Mouse (Mus musculus) E14TG2a.4 (cell line): Measurements from ENCODE around the gene Grn.
A peak's percentile ranks its signal among the peaks of the same experiment; 100 is the strongest.

Source experiments
- H3K27me3 ChIP-seq: 2 replicates; pipeline ENCODE4 v1.6.1; 2014; ENCODE audit warnings: low read length, control low read depth; ENCODE audit not compliant: insufficient read depth
- H3K36me3 ChIP-seq: 2 replicates; pipeline ENCODE4 v1.6.1; 2014; ENCODE audit warnings: low read length, control low read depth; ENCODE audit not compliant: insufficient read depth
- H3K4me1 ChIP-seq: replicated peaks from 2 replicates; pipeline ENCODE4 v1.6.1; 2014; ENCODE audit warnings: low read depth, low read length, control low read depth
- H3K4me3 ChIP-seq: replicated peaks from 2 replicates; pipeline ENCODE4 v1.5.1; 2014; ENCODE audit warnings: mild to moderate bottlenecking, low read length
- H3K9me3 ChIP-seq: 2 replicates; pipeline ENCODE4 v1.6.1; 2014; ENCODE audit warnings: low read length, control low read depth
- CTCF ChIP-seq: conservative IDR thresholded peaks from 2 replicates; pipeline ENCODE4 v1.5.1; 2014; ENCODE audit warnings: low read length
- NANOG ChIP-seq: IDR thresholded peaks from 2 replicates; pipeline ENCODE4 v1.6.1; 2014; ENCODE audit warnings: borderline replicate concordance, low read length, mixed read lengths
- POU5F1 ChIP-seq: IDR thresholded peaks from 2 replicates; pipeline ENCODE4 v1.6.1; 2014; ENCODE audit warnings: low read length, borderline replicate concordance

Gene Grn

DNA sequence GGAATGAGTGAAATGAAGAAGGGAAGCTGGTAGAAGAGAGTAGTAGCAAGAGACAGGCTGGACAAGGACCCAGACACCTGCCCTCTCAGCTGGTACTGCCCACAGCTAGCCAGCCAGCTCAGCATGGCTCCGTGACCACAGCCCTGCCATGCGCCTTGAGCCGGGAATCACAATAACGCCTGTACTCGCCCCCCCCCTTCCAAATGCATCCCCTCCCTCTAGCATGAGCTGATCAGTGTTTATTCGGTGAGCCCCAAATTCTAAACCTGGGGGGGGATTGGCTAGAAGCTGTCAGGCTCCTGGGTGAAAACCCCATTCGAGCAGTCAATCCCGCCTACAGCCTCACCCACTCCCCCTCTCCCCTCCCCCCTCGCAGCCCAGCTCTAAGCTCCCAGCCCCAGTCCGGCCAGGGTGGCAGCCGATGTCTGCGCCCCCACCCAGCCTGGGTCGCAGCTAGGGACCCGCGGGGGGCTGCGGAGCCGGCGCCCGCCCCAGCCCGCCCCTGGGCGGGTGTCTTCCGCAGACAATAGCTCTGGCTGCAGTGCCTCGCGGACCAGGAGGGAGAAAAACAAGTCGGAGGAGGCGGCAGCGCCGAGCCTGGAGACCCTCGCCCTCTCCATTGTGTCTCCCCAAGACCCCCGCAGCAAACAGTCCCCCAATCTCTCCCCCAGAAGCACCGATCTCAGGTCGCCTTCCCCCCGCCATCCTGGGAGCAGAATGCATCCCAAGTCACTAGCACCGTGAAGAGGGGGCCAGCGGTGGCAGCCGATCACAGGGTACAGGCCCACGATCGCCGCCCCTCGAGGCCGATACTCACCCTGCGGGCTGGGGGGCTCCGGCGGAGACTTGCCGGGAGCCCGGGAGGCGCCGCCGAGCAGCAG lies 16.7 kb downstream of the Grn start:
- H3K9me3 ChIP-seq, result no peaks in the 10 kb centered on the region
- peaks cover 76% of the 10 kb centered on the region for H3K27me3 ChIP-seq
- TF ChIP-seq NANOG (no peak), POU5F1 (no peak), CTCF (no peak)
- peak overlapping the region; percentile 88 for H3K4me3 ChIP-seq
- H3K36me3 ChIP-seq, result no peaks in the 10 kb centered on the region
- peaks cover 63% of the 10 kb centered on the region for H3K4me1 ChIP-seq

- Histone ChIP-seq H3K27me3 (peaks cover 83% of the 10 kb centered on the region), H3K9me3 (no peaks in the 10 kb centered on the region), H3K36me3 (no peaks in the 10 kb centered on the region), H3K4me3 (peak within 1 kb of the TSS; percentile 88), H3K4me1 (peaks cover 66% of the 10 kb centered on the region)
- TF ChIP-seq POU5F1 (no peak), NANOG (no peak), CTCF (no peak)
Observed at GRCm38 (mm10) chr11:102447497-102447896, 17.4 kb downstream of the Grn start, which contains the start of gene Fam171a2. Gene Fam171a2 (minus strand): TSS chr11:102447682.

DNA sequence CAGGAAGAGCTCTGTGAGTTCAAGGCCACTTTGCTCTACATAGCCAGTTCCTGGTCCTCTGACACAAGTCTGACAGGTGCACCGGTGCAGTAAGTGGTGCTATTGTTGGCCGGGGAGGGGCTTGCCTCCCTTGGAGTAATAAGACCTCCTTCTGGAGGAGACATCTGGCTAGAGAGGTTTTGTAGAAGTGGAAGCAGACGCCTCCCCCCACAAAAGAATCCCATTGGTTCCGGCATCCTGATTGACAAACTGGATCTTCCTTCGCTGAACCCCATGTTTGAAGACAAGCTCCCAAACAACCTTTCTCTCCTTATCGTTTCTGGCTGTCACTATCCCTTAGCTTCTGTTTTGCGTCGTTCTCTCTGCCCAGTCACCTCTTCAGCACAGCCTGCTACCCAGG lies 18.2 kb downstream of the Grn start:
- no peak for TF ChIP-seq NANOG
- TF ChIP-seq CTCF, result no peak
- no peak for TF ChIP-seq POU5F1

DNA sequence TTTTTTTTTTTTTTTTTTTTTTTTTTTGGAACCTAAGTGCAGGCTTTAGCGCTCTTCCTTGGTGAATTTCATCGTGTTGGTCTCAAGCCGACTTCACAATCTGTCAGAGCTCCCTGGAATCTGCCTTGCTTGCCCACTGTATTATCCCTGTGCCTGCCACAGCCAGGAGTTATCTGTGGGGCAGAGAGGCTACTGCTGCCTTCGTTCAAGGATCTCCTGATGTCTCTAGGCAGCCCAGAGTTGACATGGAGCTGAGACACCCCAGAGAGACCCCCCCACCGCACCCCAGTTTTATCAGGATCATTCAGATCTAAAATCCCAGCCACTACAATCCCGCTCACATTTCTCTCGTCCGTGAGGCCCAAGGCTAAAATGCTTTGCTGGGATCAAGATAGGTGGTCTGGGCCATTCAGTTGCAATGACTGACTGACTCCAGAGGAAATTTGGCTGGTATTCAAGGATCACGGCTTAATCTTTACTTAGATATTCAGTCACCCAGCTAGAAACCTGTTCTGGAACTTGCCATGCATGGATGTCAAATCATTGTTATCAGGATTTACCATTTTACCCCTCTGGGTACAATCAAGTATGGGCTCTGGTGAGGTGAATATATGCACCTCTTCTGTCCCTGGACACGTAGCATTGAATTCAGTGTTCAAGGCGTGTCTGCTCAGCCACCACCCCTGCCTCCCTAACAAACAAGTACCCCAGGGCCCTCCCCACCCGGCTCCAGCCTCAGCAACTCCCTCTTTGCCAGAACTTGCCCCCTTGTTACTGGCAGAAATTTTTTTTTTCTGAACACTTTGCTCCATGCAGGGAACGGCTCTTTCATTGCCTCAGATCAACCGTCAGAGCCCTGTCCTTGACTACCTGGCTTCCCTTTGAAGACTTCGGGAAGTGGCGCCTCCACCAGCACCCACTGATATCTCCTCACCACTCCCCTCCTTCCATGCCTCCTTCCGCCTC lies 19.2 kb downstream of the Grn start:
- TF ChIP-seq CTCF (no peak), POU5F1 (no peak), NANOG (no peak)
- Histone ChIP-seq H3K36me3 (no peaks in the 10 kb centered on the region), H3K4me1 (peaks cover 64% of the 10 kb centered on the region), H3K9me3 (no peaks in the 10 kb centered on the region), H3K4me3 (no peak overlapping the region), H3K27me3 (peaks cover 85% of the 10 kb centered on the region)

More for the DNA sequence above, 18.2 kb downstream of the Grn start:
- H3K4me1 ChIP-seq, result peaks cover 70% of the 10 kb centered on the region
- H3K4me3 ChIP-seq, result 0 out of 2 replicates have a peak overlapping the region, but pooled peaks have one; percentile 88
- peaks cover 85% of the 10 kb centered on the region for H3K27me3 ChIP-seq
- no peaks in the 10 kb centered on the region for H3K36me3 ChIP-seq
- H3K9me3 ChIP-seq, result no peaks in the 10 kb centered on the region

GRCm38 (mm10) chr11:102453131-102453530 lies 23.0 kb downstream of the Grn start:
- Histone ChIP-seq H3K4me1 (peaks cover 63% of the 10 kb centered on the region), H3K4me3 (peak overlapping the region; percentile 17; the same call in 1 of the 2 replicates), H3K27me3 (peaks cover 79% of the 10 kb centered on the region), H3K9me3 (no peaks in the 10 kb centered on the region), H3K36me3 (no peaks in the 10 kb centered on the region)
- no peak for TF ChIP-seq NANOG
- no peak for TF ChIP-seq POU5F1
- TF ChIP-seq CTCF, result no peak

GRCm38 (mm10) chr11:102455740-102456396 lies 25.8 kb downstream of the Grn start:
- Histone ChIP-seq H3K9me3 (no peaks in the 10 kb centered on the region), H3K27me3 (peaks cover 75% of the 10 kb centered on the region), H3K4me3 (peak overlapping the region; percentile 78), H3K36me3 (no peaks in the 10 kb centered on the region), H3K4me1 (peaks cover 58% of the 10 kb centered on the region)
- no peak for TF ChIP-seq NANOG

DNA sequence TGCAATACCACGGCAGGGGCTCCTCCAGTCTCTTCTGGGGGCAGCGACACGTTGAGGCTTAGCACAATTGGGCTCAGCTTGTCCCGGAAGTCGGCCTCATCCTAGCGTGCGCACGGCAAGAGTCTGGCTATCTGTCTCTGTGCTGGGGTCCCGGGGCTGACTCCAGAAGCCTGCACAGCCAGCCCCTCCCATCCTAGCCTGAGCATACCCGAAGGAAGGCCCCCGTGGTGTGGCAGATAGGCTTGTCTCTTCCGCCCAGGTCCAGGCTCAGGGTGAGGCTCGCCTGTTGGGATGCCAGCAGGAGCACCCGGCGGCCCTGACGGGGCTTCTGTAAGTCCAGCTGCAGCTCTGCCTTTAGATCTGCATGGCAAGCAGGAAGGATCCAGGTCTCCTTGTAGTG lies 30.4 kb downstream of the Grn start:
- H3K36me3 ChIP-seq, result no peaks in the 10 kb centered on the region
- H3K9me3 ChIP-seq, result no peaks in the 10 kb centered on the region
- no peak for TF ChIP-seq CTCF
- TF ChIP-seq POU5F1, result no peak
- no peak for TF ChIP-seq NANOG
- peak overlapping the region; percentile 57 for H3K4me3 ChIP-seq
- H3K27me3 ChIP-seq, result peaks cover 70% of the 10 kb centered on the region
- H3K4me1 ChIP-seq, result peaks cover 36% of the 10 kb centered on the region

- no peaks in the 10 kb centered on the region for H3K9me3 ChIP-seq
- TF ChIP-seq POU5F1, result no peak
- H3K4me3 ChIP-seq, result no peak overlapping the region
- H3K4me1 ChIP-seq, result peaks cover 42% of the 10 kb centered on the region
- peaks cover 76% of the 10 kb centered on the region for H3K27me3 ChIP-seq
- H3K36me3 ChIP-seq, result no peaks in the 10 kb centered on the region
Observed at GRCm38 (mm10) chr11:102461764-102462163, 31.6 kb downstream of the Grn start.
